Mouse (Mus musculus): ENCODE results near the gene Uap1.

Uap1 gene

DNA sequence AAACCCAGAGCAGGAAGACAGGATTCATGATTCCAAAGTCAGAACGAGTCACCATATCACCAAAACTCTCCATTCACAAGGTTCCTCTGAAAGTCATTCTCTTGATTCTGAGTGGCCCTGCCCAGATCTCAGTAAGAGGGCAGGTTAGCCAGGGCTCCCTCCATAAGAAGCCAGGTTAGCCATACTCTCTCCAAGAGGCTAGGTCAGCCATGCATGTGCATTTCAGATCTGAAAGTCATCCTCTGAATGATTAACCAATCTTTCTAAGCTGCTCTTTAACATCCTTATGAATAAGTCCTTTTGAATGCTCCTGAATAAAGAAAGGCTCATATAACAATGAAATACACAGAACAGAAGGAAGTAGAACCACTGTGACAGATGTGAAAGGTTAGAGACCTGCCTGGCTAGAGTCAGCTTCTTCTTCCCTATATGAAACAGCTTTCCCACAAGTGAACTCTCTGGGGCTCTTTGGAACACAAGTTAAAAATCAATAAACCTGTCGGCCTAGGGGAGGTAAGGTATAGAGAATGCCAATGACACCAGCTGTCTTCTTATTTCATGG is 10.6 kb downstream of the Uap1 start:
- DNase-seq, result no peak

DNA sequence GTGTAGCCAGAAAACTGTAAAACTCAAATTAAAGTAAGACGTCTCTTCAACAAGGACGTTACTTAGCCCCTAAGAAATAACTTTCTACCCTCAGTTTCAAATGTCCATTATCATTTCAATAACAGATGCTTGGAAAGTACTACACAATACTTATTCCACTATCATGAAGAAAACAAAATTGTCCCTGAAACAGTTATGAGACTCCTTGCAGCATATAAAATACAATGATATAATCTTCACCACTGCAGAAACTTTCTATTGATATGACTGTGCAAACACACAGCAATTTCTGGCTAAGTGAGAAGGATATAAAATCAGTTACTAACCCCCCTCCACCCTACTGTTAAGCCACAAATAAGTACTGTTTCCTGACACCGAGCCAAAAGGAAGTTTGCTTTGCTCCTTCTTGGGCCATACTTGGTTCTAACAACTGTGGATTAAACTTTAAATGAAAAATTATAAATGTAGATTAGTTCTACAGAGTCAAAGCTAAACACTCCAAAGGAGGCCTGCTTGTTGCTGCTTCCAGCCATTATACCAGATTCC is 11.3 kb downstream of the Uap1 start:
- no peak for DNase-seq

GRCm38 (mm10) chr1:170161852-170162251 is 12.9 kb downstream of the Uap1 start:
- DNase-seq, result no peak

DNA sequence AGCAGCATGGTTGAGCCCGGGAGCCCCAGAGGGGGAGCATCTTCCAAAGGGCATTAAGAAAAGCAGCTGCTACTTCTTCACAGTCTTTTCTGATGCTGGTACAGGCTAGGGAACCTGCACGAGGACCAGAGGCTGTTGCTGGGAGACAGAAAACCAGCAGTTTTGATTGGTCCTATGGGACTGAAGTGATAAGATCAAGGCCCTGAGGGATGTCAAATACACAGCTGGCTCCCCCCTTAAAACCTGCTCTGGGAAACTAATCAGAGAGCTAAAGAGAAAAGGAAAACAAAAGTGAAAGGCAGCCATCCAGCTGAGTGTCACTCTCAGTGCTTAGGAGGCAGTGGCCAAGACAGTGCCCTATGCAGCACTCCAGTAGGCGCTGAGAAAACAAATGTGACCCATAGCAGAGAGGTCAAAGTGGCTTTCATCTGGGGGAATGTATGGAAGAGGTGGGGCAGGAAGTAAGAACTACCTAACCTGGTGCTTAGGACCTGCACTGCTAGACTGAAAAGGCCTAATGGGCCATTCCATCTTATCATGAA is 14.3 kb downstream of the Uap1 start:
- no peak for DNase-seq

- DNase-seq, result no peak
Measured at GRCm38 (mm10) chr1:170159707-170160106, 15.1 kb downstream of the Uap1 start.

DNA sequence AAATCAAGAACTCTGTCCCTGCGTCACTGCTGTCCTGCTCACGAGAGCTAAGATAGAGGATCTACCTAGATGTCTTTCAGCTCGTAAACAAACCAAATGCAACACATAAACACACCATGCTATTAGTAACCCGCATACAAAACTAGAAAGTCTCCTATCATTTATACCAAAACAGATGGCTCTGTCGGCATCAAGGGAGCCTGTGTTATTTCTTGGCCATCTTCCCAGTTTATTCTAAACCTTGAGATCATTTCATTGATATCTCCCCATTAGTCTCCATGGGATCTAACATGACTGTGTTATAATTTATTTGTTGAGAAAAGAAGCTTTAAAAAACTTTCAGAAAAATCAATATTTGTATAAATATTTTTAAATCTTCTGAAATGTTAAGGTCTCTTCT is 19.0 kb downstream of the Uap1 start:
- no peak for DNase-seq

GRCm38 (mm10) chr1:170155298-170155697 is 19.5 kb downstream of the Uap1 start:
- DNase-seq, result no peak

- no peak for DNase-seq
Measured at GRCm38 (mm10) chr1:170153986-170154385, 20.8 kb downstream of the Uap1 start.

- DNase-seq, result no peak
Measured at GRCm38 (mm10) chr1:170152552-170152951, 22.2 kb downstream of the Uap1 start.

DNA sequence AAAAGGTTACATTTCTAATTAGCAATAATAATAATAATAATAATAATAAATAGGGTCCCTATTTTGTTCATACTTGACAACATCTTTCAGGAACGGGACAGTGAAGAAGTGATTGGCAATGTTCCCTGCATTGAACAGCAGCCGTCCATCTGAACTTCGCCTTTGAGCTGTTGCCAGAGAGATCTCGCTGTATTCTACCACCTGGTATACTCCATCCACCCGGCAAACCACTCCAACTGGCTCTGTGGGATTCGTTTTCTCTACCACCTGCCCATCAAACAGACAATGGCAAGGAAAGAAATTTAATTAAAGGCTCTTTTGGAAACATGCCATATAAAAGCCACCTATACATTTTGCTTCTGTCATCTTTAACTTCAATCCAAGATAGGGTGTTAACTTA is 23.9 kb downstream of the Uap1 start:
- no peak for DNase-seq

DNA sequence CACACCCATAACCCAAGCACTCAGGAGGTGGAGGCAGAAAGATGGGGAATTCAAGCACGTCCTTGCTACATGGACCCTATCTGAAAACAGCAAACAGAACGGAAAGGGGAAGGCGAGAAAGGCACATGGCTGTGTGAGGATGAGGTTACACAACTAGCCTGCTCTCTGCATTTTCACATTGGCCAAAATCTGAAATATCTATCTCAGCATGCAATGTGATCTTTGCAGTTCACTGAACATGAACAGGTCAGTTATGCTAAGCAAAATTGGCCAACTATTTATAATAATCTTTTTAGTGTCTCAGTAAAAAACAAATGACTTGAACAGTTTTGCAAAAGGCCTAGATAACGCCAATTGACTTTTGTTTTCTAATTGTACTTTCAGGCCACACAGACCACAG is 25.0 kb downstream of the Uap1 start:
- no peak for DNase-seq

DNA sequence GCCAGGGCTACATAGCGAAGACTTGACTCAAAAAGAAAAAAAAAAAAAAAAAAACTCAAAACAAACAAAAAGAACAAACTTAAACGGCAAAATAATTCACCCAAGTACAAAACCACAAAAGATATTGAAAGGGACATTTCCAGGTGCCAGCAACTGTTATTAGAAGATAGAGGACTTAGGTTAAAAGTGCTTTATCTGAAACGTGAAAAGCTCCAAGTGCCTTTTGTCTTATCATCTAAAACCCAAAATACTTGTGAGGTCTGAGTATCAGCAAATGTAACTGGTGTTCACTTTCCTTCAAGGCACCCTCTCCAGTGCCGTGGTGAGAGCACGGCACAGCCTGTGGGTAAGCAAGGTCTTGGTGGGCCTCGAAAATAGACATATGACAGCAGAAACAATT is 26.2 kb downstream of the Uap1 start:
- DNase-seq, result no peak

DNA sequence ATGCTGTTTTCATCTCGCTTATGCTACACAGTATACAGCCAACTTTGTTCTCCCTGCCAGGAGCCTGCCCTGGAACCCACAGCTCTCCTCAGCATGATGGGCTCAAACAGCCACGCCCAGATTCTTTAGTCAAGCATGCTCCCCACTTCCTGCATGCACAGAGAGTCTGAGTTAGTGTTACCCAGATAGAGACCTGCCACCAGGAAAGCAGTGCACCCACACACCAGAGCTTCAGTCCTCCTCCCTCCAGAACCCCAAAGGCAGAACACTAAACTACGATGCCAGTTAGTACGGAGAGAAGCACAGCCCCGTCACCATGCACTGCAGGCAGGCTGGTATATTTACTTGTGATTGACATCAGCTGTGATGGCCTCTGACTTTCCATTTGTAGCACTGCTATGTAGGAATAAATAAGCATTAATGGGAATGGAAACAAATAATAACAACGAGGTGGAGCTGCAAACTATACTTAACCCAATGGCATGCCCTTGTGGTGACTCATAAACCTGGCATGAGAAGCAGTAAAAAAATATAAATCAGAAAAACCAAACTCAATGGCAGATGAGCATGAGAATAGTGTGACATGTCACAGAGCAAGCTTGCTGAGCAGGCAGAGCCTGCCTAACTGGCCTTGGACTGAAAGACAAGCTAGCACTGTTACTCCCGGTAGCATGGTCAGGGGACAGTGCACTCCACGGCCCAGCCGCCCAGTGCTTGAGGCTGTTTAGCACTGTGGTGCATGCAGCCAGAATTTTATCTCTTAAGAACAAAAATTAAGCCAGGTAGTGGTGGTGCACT is 26.9 kb downstream of the Uap1 start:
- no peak for DNase-seq

DNA sequence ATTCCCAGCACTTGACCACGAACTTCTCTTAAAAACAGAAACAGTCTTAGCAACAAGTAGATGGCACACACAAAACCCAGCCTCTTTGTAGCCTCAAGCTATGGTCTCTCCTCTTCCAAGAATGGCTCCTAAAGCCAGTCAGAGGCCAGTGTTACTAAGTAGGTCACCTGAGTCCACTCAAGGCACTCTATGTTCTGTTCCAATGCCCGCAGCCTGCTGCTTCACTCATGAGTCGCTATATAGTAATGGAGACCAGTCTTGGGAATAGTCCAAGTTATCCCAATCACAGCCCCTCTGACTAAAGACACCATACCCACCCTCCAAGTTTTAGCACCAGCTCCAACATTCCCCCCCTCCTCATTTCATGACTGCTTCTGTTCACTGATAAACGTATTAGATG is 29.2 kb downstream of the Uap1 start:
- DNase-seq, result no peak

DNA sequence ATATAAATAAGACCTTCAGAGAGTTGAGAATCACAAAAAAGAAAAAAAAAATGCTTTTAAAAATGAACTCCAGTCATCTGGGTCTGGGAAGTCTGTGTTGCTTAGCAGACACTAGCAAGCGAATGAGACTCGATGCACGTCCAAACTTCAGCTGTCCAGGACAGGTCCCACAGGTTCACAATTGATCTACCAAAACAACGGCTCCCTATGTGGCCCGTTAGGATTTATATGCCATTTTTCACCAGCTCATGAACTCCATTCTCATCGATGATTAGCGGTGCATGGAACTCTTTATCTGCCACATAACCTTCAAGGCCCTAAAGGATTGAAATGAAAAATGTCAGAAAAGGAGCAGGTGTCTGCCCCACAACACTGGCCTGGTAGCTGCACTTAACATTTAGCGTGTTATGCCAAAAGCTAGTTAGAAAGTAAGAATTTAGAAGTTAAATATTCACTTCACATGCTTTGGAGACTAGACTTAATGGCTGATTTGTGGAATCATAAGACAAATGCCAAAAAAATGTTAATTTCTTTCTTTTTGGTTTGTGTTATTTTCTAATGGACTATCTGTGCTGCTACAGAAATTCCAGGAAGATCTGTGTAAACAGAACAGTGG is 32.4 kb downstream of the Uap1 start:
- no peak for DNase-seq

- no peak for DNase-seq
Measured at GRCm38 (mm10) chr1:170141626-170142025, 33.1 kb downstream of the Uap1 start.

DNA sequence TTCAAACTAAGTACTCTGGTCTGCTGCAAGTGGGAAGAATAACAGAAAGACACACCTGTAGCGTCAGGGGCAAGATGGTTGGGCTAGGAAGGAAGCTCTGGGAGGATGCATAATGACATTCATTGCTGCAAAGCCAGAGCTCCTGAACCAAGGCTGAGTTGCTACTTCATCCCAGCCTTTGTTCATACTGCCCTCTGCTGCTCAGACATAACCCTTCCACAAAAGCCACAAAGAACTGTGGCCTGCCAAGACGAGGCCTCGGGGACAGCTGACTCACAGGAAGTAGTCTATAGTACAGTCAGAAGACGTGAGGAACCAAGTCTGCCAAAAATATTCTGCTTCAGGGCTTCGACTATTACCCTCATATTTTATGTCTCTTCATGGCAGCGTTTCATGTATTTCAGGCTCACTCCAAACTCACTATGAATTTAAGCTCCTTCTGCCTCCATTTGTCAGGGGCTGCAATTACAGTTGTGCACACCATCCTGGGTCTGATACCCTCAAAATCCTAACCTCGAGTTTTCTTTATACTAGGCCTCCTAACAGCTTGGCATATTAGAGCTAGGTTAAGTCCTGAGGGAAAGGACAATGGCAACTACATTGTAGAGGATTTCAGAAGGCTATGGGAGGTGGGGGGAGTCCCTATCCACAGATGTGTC is 38.3 kb downstream of the Uap1 start:
- peak; percentile 26 for DNase-seq

- DNase-seq, result no peak
Measured at GRCm38 (mm10) chr1:170134264-170134663, 40.5 kb downstream of the Uap1 start.

GRCm38 (mm10) chr1:170130962-170131361 is 43.8 kb downstream of the Uap1 start:
- DNase-seq, result no peak

- DNase-seq, result no peak
Measured at GRCm38 (mm10) chr1:170124644-170125043, 50.1 kb downstream of the Uap1 start.

- no peak for DNase-seq
Measured at GRCm38 (mm10) chr1:170113616-170114015, 61.1 kb downstream of the Uap1 start.

DNA sequence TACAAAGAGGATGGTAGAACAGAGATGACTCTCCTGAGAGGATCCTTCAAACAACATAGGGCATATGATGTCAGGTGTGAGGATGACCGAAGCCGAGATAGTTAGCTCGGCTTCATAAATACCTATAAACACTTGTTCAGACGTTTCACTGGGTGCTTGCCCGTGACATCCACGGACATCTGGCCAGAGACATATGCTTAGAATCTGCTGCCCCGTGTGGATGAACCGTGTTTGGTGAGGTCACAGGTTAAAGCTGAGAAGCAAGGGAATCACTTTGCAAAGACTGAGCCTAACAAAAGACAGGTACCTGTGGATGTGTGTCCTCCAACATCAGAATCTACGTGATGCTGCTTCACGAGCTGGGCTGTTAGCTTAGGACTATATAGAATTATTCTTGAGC is 62.5 kb downstream of the Uap1 start:
- DNase-seq, result no peak

- DNase-seq, result no peak
Measured at GRCm38 (mm10) chr1:170111651-170112226, 63.0 kb downstream of the Uap1 start.

All from right cerebral cortex, postnatal 4 days (tissue).